Mouse (Mus musculus) kidney, postnatal 0 days (tissue): Measurements from ENCODE around the gene Gm17334. TPM values are rescaled to one million over a fixed set of nuclear protein-coding genes. Genes with fewer than 3 reads are reported as not detected.

Experiments used
- ATAC-seq: fragments of 200-750 bp; cut with Nextera tagmentation; replicated peaks from 2 replicates; pipeline ENCODE4 v1.8.0; 2017; ENCODE audit warnings: low read depth, moderate number of reproducible peaks, moderate TSS enrichment, moderate library complexity; ENCODE audit not compliant: low FRiP score
- DNase-seq: peaks from one replicate; pipeline ENCODE4 v3.0.0-alpha.2; 2016; ENCODE audit warnings: low spot score
- H3K27ac ChIP-seq: fragments of 300-500 bp; sonication (generic); 2 replicates; pipeline ENCODE4 v1.5.1; 2014; ENCODE audit warnings: mild to moderate bottlenecking
- H3K27me3 ChIP-seq: fragments of 300-500 bp; sonication (generic); 2 replicates; pipeline ENCODE4 v1.6.1; 2014; ENCODE audit warnings: low read length, mixed read lengths; ENCODE audit not compliant: insufficient read depth
- H3K36me3 ChIP-seq: fragments of 300-500 bp; sonication (generic); 2 replicates; pipeline ENCODE4 v1.6.1; 2014; ENCODE audit warnings: low read length, mixed read lengths; ENCODE audit not compliant: insufficient read depth
- H3K4me1 ChIP-seq: fragments of 300-500 bp; sonication (generic); replicated peaks from 2 replicates; pipeline ENCODE4 v1.6.1; 2014; ENCODE audit warnings: antibody characterized with exemption, low read length, mixed read lengths; ENCODE audit not compliant: insufficient read depth
- H3K4me2 ChIP-seq: fragments of 300-500 bp; sonication (generic); 2 replicates; pipeline ENCODE4 v1.6.1; 2014; ENCODE audit warnings: mild to moderate bottlenecking, low read length, moderate library complexity, mixed read lengths
- H3K4me3 ChIP-seq: fragments of 300-500 bp; sonication (generic); replicated peaks from 2 replicates; pipeline ENCODE4 v1.5.1; 2014; ENCODE audit warnings: low read depth, low read length
- H3K9ac ChIP-seq: fragments of 300-500 bp; sonication (generic); 2 replicates; pipeline ENCODE4 v1.6.1; 2014; ENCODE audit warnings: low read depth, low read length
- H3K9me3 ChIP-seq: fragments of 300-500 bp; sonication (generic); replicated peaks from 2 replicates; pipeline ENCODE4 v1.6.1; 2016; ENCODE audit warnings: low read length, inconsistent platforms, mixed read lengths
- CTCF ChIP-seq: IDR thresholded peaks from 2 replicates; pipeline ENCODE4 v1.5.1; 2016; ENCODE audit warnings: antibody characterized with exemption, low read depth, mild to moderate bottlenecking, moderate library complexity
- WGBS: fragments of 180-500 bp; shearing (Covaris S2); extraction: QIAGEN DNeasy Blood & Tissue Kit; methylation state at CpG from one replicate; pipeline ENCODE4 v1.1.7; 2014; 5-methylcytosine and 5-hydroxymethylcytosine counted together
- polyA plus RNA-seq: library from polyadenylated mRNA; unstranded; fragments of >200 nt; fragmentation: Nextera tagmentation; extraction: Ambion mirVana; gene quantifications from 2 replicates; pipeline ENCODE4 v1.2.1, GENCODE M21; 2015

The Gm17334 gene
- polyA plus RNA-seq, 1 experiment from 2014 or later: 0.21 TPM

DNA sequence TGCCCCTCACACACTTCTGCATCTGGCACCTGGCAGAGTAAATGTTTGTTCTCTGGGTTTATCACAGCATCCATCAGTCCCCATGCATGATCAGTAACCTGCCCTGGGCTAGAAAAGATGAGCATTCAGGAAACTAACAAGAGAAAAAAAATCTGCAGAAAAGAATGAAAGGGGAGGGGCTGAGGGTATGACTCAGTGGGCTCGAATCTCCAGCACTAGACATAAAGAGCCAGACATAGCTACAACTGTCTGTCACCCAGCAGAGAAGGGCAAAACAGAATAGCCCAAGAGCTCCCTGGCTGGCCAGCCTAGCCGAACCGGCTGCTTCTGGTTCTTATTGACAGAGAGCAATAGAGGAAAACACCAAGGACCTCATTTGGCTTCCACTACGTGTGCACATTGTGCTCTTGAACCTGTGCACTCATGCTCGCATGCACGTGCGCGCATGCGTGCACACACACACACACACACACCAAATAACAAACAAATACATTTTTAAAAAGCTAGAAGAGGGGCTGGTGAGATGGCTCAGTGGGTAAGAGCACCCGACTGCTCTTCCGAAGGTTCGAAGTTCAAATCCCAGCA lies 17.9 kb downstream of the Gm17334 start:
- no peak overlapping the region for H3K4me3 ChIP-seq
- H3K4me2 ChIP-seq: no peak overlapping the region
- no peak for TF ChIP-seq CTCF
- DNase-seq: no peak
- H3K27me3 ChIP-seq: no peaks in the 10 kb centered on the region
- ATAC-seq: no peak
- no peak overlapping the region for H3K9ac ChIP-seq
- no peaks in the 10 kb centered on the region for H3K36me3 ChIP-seq
- peaks cover 14% of the 10 kb centered on the region; the same call in 1 of the 2 replicates for H3K4me1 ChIP-seq
- no peaks in the 10 kb centered on the region for H3K9me3 ChIP-seq
- H3K27ac ChIP-seq: no peak overlapping the region
- 77% methylated on average over 12 of the region's 12 CpGs for WGBS

DNA sequence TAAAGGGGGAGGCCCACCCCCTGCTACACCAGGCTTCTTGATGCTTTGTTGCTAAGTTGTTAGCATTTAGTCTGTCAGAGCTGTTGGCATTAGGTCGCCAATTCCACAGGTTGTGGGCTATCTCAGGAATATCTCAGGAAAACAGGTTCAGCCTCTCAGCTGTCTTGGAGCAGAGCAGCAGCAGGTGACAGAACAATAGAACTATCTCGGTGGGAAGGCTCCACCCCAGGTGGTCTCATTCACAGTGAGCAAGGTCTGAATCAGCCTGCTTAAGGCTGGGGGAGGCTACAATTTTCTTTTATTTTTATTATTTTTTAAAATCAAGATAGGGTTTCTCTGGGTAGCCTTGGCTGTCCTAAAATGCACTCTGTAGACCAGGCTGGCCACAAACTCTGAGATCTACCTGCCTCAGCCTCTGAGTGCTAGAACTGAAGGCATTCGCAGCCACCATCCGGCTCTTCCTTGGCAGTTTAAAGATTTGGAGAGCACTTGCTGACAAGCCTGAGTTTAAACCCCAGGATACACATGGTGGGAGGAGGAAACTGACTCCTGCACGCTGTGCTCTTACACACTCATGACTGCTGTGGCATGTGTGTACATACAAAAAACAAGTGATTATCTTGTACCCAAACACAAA lies 23.2 kb downstream of the Gm17334 start:
- ATAC-seq (no peak), DNase-seq (no peak)
- Histone ChIP-seq H3K27ac (no peak overlapping the region), H3K4me3 (no peak overlapping the region), H3K4me1 (no peaks in the 10 kb centered on the region), H3K9me3 (no peaks in the 10 kb centered on the region), H3K27me3 (no peaks in the 10 kb centered on the region), H3K9ac (no peak overlapping the region), H3K36me3 (no peaks in the 10 kb centered on the region), H3K4me2 (no peak overlapping the region)
- no peak for TF ChIP-seq CTCF
- 53% methylated on average over 5 of the region's 5 CpGs for WGBS

DNA sequence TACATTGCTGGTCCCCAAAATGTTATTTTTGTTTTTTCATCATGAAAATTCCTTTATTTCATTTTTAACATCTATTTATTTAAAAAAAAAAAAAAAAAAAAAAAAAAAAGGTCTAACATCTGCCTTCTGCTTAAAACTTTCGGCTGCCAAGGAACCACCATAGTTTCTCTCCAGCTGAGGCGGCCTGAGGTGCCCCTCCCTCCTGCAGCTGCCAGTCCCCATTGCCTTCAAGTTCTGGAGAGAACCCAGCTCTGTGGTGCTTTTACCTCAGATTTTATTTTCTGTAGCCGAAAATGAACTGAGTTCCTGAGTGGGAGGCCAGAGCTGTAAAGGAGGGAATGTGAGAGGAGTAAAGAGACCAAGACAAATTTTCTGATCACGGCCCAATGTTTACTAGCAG lies 23.7 kb downstream of the Gm17334 start:
- no peaks in the 10 kb centered on the region for H3K36me3 ChIP-seq
- no peaks in the 10 kb centered on the region for H3K4me1 ChIP-seq
- TF ChIP-seq CTCF: no peak
- 59% methylated on average over 4 of the region's 4 CpGs for WGBS
- no peak overlapping the region for H3K27ac ChIP-seq
- DNase-seq (no peak), ATAC-seq (no peak)
- H3K4me3 ChIP-seq: no peak overlapping the region
- no peak overlapping the region for H3K9ac ChIP-seq
- no peak overlapping the region for H3K4me2 ChIP-seq
- no peaks in the 10 kb centered on the region for H3K9me3 ChIP-seq
- no peaks in the 10 kb centered on the region for H3K27me3 ChIP-seq

DNA sequence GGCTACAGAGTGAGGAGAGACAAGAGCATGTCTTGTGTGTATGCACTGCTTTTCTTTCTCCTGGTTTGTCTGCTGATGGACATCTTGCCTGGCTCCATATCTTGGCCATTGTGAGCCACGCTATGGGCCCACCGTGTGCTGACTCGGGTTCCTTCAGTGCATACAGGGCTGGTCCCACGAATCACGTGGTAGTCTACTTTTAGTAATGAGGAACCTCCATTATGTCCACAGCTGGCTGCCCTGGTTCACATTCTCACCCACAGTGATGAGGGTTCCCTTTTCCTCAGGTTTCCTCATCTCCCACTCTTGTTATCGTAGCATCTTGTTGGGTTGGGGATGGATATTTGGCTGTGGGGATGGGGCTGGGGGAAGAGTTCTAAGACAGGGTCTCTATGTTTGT lies 24.4 kb downstream of the Gm17334 start:
- H3K9me3 ChIP-seq: no peaks in the 10 kb centered on the region
- DNase-seq (no peak), ATAC-seq (no peak)
- H3K9ac ChIP-seq: no peak overlapping the region
- no peak overlapping the region for H3K27ac ChIP-seq
- no peak for TF ChIP-seq CTCF
- H3K4me2 ChIP-seq: no peak overlapping the region
- no peaks in the 10 kb centered on the region for H3K36me3 ChIP-seq
- H3K27me3 ChIP-seq: no peaks in the 10 kb centered on the region
- 92% methylated on average over 6 of the region's 6 CpGs for WGBS
- H3K4me1 ChIP-seq: no peaks in the 10 kb centered on the region
- H3K4me3 ChIP-seq: no peak overlapping the region

DNA sequence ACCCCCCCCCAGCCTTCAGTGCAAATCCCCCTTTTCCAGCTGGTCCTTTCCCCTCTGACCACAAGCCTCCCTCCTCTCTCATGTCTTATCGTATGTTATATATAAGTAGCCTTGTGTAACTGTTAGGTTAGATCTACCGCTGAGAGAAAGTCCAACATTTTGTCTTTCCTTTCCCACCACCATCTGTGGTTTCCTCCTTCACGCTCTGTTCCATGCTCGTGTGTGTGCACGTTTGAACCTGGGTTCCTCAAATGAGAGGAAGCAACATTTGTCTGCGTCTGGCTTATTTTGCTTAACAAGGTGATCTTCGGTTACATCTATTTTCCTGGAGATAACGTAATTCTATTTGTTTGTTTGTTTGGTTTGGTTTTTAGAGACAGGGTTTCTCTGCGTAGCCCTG lies 25.0 kb downstream of the Gm17334 start:
- H3K9me3 ChIP-seq: no peaks in the 10 kb centered on the region
- no peak overlapping the region for H3K9ac ChIP-seq
- 88% methylated on average over 9 of the region's 9 CpGs for WGBS
- ATAC-seq (no peak), DNase-seq (no peak)
- no peak for TF ChIP-seq CTCF
- no peak overlapping the region for H3K4me3 ChIP-seq
- no peaks in the 10 kb centered on the region for H3K27me3 ChIP-seq
- H3K27ac ChIP-seq: no peak overlapping the region
- H3K4me2 ChIP-seq: no peak overlapping the region
- H3K36me3 ChIP-seq: no peaks in the 10 kb centered on the region
- no peaks in the 10 kb centered on the region for H3K4me1 ChIP-seq

DNA sequence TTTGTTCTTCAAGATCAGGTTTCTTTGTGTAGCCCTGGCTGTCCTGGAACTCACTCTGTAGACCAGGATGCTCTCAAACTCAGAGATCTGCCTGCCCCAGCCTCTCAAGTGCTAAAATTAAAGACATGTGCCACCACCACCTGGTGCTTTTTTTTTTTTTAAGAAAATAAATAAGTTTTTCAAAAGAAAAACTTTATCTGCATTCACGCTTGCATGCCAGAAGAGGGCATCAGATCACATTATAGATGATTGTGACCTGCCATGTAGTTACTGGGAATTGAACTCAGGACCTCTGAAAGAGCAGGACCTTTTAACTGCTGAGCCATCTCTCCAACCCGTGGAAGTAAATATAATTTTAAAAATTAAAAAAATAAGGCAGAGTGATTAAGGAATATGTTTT lies 27.7 kb downstream of the Gm17334 start:
- Histone ChIP-seq H3K36me3 (no peaks in the 10 kb centered on the region), H3K9me3 (no peaks in the 10 kb centered on the region), H3K4me2 (no peak overlapping the region), H3K27ac (no peak overlapping the region), H3K27me3 (no peaks in the 10 kb centered on the region), H3K9ac (no peak overlapping the region), H3K4me3 (no peak overlapping the region), H3K4me1 (no peaks in the 10 kb centered on the region)
- TF ChIP-seq CTCF: peak; percentile 38; the same call in 1 of the 2 replicates
- DNase-seq: no peak
- ATAC-seq: no peak
- WGBS: 90% methylated on average over 2 of the region's 2 CpGs
